Mouse (Mus musculus): ENCODE results near the gene Pno1. TPM values are rescaled to one million over a fixed set of nuclear protein-coding genes. Genes with fewer than 3 reads are reported as not detected.

Pno1 gene
- 31.8 TPM for total RNA-seq (2023)

DNA sequence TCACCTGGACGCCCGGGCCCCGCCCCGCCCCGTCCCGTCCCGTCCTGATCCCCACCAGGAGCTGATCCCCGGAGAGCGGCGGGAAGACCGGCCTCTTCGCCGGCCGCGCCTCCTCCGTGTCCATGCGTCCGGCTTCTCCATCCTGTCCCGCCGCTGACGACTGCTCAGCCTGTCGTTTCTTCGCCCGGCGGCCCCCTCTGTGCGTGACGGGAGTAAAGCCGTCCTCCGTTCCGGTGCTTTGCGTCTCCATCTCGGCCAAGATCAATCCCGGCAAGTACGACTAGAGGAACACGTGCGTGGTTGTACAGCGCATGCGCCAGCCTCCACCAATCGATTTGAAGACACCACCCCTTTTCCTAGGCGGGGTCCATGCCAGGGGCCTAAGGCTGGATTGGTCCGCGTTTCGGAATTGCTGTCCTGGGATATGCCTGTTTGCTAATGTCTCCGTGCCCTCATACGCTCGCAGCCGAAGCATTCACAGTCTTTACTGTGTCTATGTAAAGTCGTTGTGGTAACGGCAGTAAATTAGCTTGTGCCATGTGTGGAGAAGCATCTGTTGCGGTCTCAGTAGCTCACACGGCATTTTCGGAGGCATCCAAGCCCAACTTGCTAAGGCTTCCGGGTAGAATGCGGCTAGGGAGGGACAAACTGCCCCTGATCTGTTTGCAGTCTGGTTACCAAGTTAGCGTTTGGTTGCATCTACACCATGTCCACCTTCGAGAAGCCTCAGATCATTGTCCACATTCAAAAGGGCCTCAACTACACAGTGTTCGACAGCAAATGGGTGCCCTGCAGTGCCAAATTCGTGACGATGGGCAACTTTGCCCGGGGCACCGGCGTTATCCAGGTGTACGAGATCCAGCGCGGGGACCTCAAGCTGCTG is at the start of gene Pno1:
Gene Pno1, minus strand, starts transcription at position 311 of the 883 bp plus-strand sequence.

DNA sequence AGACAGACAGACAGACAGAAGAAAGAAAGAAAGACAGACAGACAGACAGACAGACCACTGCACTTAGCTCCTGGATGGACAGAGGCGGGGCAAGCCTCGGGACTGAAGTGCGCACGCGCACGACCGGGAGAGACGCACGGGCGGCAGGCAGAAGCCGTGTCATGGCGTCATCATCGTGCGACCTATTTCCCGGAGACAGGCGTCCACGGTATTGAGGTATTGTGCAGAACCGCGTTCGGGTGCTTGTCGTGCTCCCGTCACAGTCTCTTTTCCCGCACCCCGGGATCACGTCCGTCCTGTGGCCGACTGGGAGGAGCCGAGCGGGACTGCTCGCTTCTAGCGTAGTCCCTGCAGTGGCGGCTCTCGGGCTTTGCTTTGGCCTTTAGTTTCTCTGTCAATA is 46.1 kb upstream of the Pno1 start, which contains the start of gene C1d:
Gene C1d, plus strand, starts transcription at position 137 of the 400 bp plus-strand sequence.

DNA sequence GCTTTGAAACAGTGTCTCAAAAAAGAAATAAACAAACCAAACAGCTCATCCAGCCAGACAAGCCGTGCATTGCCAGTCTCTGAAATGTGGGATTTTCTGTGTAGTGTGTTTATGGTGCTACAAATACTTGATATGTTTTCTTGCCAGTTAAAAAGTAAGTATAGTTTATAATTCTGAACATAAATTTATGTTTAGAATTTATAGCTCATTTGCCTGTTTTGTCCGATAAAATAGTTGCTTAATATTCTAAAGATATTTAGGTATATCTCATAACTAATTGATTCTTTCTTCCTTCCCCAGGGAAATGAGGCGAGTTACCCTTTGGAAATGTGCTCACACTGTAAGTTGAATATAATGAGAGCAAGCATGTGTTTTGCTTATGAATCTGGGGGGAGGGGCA is 29.6 kb downstream of the Pno1 start, which contains the start of gene Wdr92:
Gene Wdr92, plus strand, starts transcription at position 301 of the 400 bp plus-strand sequence.

DNA sequence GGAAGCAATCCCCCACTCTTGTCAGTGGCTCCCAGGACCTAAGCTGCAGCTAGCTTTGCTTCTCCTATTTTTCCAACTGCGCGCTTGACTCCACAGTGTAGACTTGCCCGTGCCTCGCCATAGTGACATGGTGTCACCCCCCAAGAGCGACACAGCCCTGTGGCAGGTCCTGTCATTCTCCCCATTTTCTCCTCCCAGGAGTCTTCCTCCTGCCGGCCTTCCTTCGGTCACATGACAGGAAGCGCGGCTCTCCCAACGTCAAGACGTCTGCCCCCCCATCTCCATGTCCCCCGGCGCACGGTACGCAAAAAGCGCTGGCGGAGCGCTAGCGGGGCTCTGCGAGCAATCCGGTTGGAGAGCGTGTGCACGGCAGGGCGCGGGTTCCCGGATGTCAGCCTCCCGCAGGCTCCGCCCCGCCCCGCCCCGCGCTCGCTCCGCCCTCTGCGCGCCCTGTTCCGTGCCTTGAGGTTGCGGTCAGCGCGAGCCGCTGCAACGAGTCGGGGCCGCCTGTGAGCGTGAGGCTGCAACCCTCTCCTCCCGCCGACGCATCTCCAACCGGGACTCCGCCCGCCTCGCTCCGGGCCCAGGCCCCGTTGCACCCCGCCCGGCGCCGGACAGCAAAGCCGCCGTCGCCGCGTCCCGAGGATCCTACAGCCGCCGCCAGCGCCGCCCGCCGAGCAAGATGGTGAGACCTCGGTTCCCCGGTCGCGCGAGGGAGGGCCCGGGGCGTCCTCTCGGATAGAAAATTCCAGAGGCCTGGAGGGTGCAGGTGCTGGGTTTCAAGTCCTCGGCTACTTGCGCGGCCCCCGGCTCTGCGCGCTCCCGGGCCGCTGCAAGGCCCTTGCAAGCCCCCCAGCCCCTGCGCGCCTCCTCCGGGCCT is 52.3 kb downstream of the Pno1 start, which contains the start of gene Ppp3r1:
Gene Ppp3r1, plus strand, starts transcription at position 406 of the 880 bp plus-strand sequence.

Other genes starting within 250 kb of the Pno1 start
- gene Cnrip1, start 160.0 kb downstream of the Pno1 start, total RNA-seq (2023), result 6.8 TPM
- 16.5 TPM for gene Plek, start 159.2 kb downstream of the Pno1 start, total RNA-seq (2023)
- gene Ppp3r1, start 52.3 kb downstream of the Pno1 start, total RNA-seq (2023), result 73.5 TPM
- 8.1 TPM for gene Wdr92, start 29.5 kb downstream of the Pno1 start, total RNA-seq (2023)
- 29.1 TPM for gene C1d, start 46.0 kb upstream of the Pno1 start, total RNA-seq (2023)

All from CD8-positive naive resting alpha-beta T cell, adult 57 days (primary cell).